Mouse (Mus musculus) limb, embryonic 14.5 days (tissue): ENCODE measurements around the gene Thumpd2. TPM values are rescaled to one million over a fixed set of nuclear protein-coding genes. Genes with fewer than 3 reads are reported as not detected.

Experiments
- ATAC-seq: fragments of 200-750 bp; cut with Nextera tagmentation; 2 replicates; pipeline ENCODE4 v1.8.0; 2017; ENCODE audit warnings: low read depth, moderate number of reproducible peaks, moderate TSS enrichment; ENCODE audit not compliant: low FRiP score
- DNase-seq: peaks from one replicate; pipeline ENCODE4 v3.0.0-alpha.2; 2015; ENCODE audit warnings: low spot score
- H3K27ac ChIP-seq: fragments of 300-500 bp; sonication (generic); replicated peaks from 2 replicates; pipeline ENCODE4 v1.5.1; 2014; ENCODE audit warnings: low read depth, mild to moderate bottlenecking, low read length, moderate library complexity, mixed read lengths
- H3K27me3 ChIP-seq: fragments of 300-500 bp; sonication (generic); 2 replicates; pipeline ENCODE4 v1.6.1; 2014; ENCODE audit warnings: low read length, mixed read lengths; ENCODE audit not compliant: control insufficient read depth, insufficient read depth
- H3K36me3 ChIP-seq: fragments of 300-500 bp; sonication (generic); 2 replicates; pipeline ENCODE4 v1.6.1; 2014; ENCODE audit warnings: mild to moderate bottlenecking, low read length, moderate library complexity, mixed read lengths; ENCODE audit not compliant: control insufficient read depth, insufficient read depth
- H3K4me1 ChIP-seq: fragments of 300-500 bp; sonication (generic); 2 replicates; pipeline ENCODE4 v1.6.1; 2014; ENCODE audit warnings: antibody characterized with exemption, low read length, mixed read lengths; ENCODE audit not compliant: control insufficient read depth, insufficient read depth
- H3K4me2 ChIP-seq: fragments of 300-500 bp; sonication (generic); replicated peaks from 2 replicates; pipeline ENCODE4 v1.6.1; 2014; ENCODE audit warnings: low read depth, mild to moderate bottlenecking, low read length, moderate library complexity; ENCODE audit not compliant: severe bottlenecking
- H3K4me3 ChIP-seq: fragments of 300-500 bp; sonication (generic); replicated peaks from 2 replicates; pipeline ENCODE4 v1.5.1; 2014; ENCODE audit warnings: low read length
- H3K9ac ChIP-seq: fragments of 300-500 bp; sonication (generic); 2 replicates; pipeline ENCODE4 v1.6.1; 2014; ENCODE audit warnings: mild to moderate bottlenecking, low read depth, low read length, moderate library complexity; ENCODE audit not compliant: severe bottlenecking
- H3K9me3 ChIP-seq: fragments of 300-500 bp; sonication (generic); 2 replicates; pipeline ENCODE4 v1.6.1; 2016; ENCODE audit warnings: low read length; ENCODE audit not compliant: control insufficient read depth
- POLR2A ChIP-seq: fragments of 200-500 bp; IDR thresholded peaks from 2 replicates; pipeline ENCODE4 v1.8.0; 2012; ENCODE audit warnings: inconsistent platforms, mild to moderate bottlenecking, moderate library complexity, borderline replicate concordance; ENCODE audit not compliant: insufficient read depth, insufficient read length; ENCODE audit errors: extremely low read depth
- WGBS: fragments of 180-500 bp; shearing (Covaris S2); extraction: QIAGEN DNeasy Blood & Tissue Kit; methylation state at CpG from one replicate; pipeline ENCODE4 v1.1.7; 2014; 5-methylcytosine and 5-hydroxymethylcytosine counted together
- polyA plus RNA-seq, 2 experiments: library from polyadenylated mRNA; depleted of rRNA in 1 of 2; stranded (reverse) in 1 of 2; unstranded in 1 of 2; fragments of >200 nt; fragmentation: Nextera tagmentation in 1 of 2; extraction: Ambion mirVana in 1 of 2; gene quantifications; 2 replicates each; pipeline versions ENCODE4 v1.2.1 to v1.2.3; 2012 to 2014

Gene Thumpd2
- polyA plus RNA-seq, 2 experiments = 9.2 to 15.7 TPM

DNA sequence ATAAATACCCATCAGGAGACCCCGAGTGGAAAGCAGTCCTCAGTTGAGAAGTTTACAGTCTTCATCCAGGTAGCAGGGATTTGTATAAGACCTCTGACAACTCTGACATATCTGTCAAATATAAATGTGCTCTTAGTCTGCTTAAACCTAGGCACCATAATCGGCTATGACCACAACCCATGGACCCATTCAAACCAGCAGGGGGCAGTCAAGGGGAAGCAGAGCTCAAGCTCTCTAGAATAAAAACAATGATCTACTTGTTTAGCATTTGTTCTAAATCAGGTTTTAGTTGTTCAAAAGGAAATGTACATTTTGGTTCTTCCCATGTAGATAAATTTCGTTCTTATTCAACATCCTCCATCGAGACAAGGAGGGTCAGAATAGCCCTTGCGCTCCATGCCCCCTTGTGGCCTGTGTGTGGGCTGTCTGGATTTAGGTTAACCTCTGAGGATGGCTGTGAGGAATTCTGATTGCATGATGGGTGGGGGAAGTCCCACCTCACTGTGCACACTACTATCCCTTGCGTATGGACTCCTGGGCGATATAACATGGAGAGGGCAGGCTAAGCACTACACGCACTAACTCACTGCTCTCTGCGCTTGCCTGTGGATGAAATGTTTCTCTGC, 19.2 kb downstream of the Thumpd2 start:
- Histone ChIP-seq H3K9me3 (no peaks in the 10 kb centered on the region), H3K27ac (no peak overlapping the region), H3K4me3 (no peak overlapping the region), H3K9ac (no peak overlapping the region), H3K4me1 (no peaks in the 10 kb centered on the region), H3K4me2 (no peak overlapping the region), H3K27me3 (no peaks in the 10 kb centered on the region), H3K36me3 (peaks cover 33% of the 10 kb centered on the region)
- whole genome bisulfite sequencing = 90% methylated on average over 9 of the region's 9 CpGs
- ATAC-seq (no peak), DNase-seq (no peak)
- TF ChIP-seq POLR2A = no peak

DNA sequence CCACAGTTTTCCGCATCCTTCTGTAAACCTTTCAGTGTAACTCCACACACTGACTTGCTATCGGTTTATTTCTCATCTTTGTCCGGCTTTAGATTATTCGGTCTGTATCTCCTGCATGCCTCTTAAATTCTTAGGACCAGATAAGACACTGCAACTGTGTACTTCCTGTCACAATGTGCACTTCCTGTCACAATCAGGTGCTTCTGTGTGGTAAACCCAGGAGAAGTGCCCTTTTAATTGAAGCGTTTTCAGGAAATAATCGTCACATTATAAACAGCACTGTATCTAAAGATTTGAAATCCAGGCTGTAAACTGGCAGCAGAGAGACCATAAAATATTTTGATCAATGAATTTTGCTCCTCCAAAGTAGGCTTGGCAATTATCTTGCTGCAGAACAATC, 19.8 kb downstream of the Thumpd2 start:
- H3K36me3 ChIP-seq = peaks cover 33% of the 10 kb centered on the region
- WGBS = 95% methylated on average over 6 of the region's 6 CpGs

DNA sequence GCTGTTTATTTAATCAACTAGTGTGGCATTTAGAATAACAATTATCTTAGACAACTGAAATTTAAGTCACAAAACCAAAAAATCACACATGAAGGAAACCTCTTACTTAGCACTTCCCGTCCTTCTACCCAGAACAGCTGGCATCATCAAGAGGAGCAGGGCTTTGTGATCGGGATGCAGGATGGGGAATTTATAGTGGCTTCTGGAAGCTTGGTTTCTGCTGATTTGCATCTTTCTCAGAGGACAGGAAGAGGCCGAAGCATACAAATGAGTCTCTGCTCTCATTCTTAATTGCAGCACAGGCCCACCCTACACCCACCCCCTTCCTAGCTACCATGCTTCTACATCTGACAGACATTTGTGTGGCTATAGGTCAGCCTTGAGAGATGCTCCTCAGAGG, 20.5 kb downstream of the Thumpd2 start:
- Histone ChIP-seq H3K4me1 (no peaks in the 10 kb centered on the region), H3K36me3 (peaks cover 38% of the 10 kb centered on the region), H3K27me3 (no peaks in the 10 kb centered on the region), H3K9ac (no peak overlapping the region), H3K27ac (no peak overlapping the region), H3K4me3 (no peak overlapping the region), H3K4me2 (no peak overlapping the region), H3K9me3 (no peaks in the 10 kb centered on the region)
- WGBS = 82% methylated on average over 3 of the region's 3 CpGs
- ATAC-seq = no peak
- no peak for TF ChIP-seq POLR2A
- DNase-seq = no peak

More for the DNA sequence above, 19.8 kb downstream of the Thumpd2 start:
- Histone ChIP-seq H3K4me1 (no peaks in the 10 kb centered on the region), H3K4me3 (no peak overlapping the region), H3K9ac (no peak overlapping the region), H3K27ac (no peak overlapping the region), H3K9me3 (no peaks in the 10 kb centered on the region), H3K4me2 (no peak overlapping the region), H3K27me3 (no peaks in the 10 kb centered on the region)
- TF ChIP-seq POLR2A = no peak
- DNase-seq (no peak), ATAC-seq (no peak)

DNA sequence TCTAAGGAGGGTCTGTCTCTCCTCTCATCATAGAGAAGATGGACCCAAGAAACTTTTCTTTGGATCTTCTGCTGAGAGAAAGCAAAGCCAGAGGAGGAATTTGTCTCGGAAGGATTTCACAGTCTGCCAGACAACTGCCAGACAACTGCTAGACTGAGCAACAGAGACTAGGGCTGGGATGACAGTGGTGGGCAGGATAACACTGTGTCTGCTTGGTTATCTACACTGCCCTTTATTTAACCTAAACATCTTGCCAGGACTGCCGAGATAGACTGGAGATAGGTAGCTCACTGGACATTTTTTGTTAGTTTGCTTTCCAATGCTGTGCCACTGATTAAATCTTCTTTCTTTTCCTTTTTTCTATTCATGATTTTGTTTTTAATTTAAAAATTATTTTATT, 23.2 kb downstream of the Thumpd2 start:
- Histone ChIP-seq H3K27ac (no peak overlapping the region), H3K4me3 (no peak overlapping the region), H3K27me3 (no peaks in the 10 kb centered on the region), H3K4me2 (no peak overlapping the region), H3K9ac (no peak overlapping the region), H3K4me1 (no peaks in the 10 kb centered on the region), H3K9me3 (no peaks in the 10 kb centered on the region), H3K36me3 (peaks cover 54% of the 10 kb centered on the region)
- no peak for DNase-seq
- ATAC-seq = no peak
- TF ChIP-seq POLR2A = no peak
- 88% methylated on average over 2 of the region's 2 CpGs for WGBS

DNA sequence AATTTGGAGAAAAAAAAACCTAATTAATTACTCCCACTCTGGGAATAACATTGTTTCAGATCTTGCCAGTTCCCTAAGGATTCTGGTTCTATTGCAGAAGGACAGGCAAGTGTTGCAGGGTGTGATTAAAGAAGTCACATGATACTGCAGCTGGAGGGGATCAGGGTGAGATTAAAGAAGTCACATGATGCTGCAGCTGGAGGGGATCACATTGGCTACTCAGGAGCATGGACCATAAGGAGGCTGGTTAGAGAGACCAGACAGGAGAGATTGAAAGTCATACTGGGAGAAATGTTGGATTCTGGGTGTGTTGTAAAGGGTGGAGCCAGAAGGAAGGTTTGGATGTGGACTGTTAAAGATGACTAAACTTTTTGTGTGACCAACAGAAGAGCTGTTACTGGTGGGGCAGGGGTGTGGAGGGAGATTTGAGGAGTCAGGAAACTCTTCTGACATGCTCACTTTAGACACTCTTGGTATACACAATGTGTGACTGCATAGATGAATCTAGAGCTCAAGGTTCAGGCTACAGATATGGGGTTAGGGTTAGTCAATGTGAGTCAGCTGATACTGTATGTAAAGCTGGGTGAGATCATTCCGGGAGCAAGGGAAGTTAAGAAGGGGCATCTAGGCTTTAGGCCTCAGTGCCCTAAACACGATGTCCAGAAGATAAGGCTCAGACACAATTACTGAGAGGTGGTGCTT, 26.0 kb downstream of the Thumpd2 start:
- no peak for TF ChIP-seq POLR2A
- peaks cover 71% of the 10 kb centered on the region for H3K36me3 ChIP-seq
- no peak for ATAC-seq

DNA sequence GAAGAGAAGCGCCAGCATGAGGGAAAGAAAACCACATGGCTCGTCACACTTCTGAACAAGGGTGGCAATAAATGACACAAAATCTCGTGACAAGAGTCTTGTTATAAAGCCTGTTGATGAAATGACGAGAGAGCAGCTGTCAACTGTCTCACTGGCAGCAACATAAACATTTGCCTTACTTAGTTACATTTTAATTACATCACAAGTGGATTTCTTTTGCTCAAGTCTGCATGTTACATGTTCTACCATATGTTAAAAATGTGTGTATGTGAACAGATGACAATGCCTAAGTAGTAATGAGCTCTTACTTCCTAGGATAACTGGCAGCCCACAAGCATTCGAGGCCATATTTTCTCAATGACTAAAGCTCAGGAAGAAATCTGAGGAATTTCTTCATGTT, 29.5 kb downstream of the Thumpd2 start:
- no peak for DNase-seq
- no peak overlapping the region for H3K9ac ChIP-seq
- H3K9me3 ChIP-seq = no peaks in the 10 kb centered on the region
- no peak overlapping the region for H3K27ac ChIP-seq
- no peak for ATAC-seq
- H3K4me2 ChIP-seq = no peak overlapping the region
- H3K4me1 ChIP-seq = no peaks in the 10 kb centered on the region
- H3K4me3 ChIP-seq = no peak overlapping the region
- H3K27me3 ChIP-seq = no peaks in the 10 kb centered on the region
- 65% methylated on average over 5 of the region's 5 CpGs for WGBS
- peaks cover 74% of the 10 kb centered on the region for H3K36me3 ChIP-seq
- no peak for TF ChIP-seq POLR2A

More for the DNA sequence above, 26.0 kb downstream of the Thumpd2 start:
- Histone ChIP-seq H3K4me3 (no peak overlapping the region), H3K9ac (no peak overlapping the region), H3K4me2 (no peak overlapping the region), H3K27ac (no peak overlapping the region), H3K9me3 (no peaks in the 10 kb centered on the region), H3K4me1 (no peaks in the 10 kb centered on the region), H3K27me3 (no peaks in the 10 kb centered on the region)
- 97% methylated on average over 2 of the region's 2 CpGs for WGBS
- DNase-seq = no peak
